Mouse (Mus musculus) hindbrain, embryonic 15.5 days (tissue): ENCODE measurements around the gene Ogfod2. TPM values are rescaled to one million over a fixed set of nuclear protein-coding genes. Genes with fewer than 3 reads are reported as not detected.

Experiments used
- ATAC-seq: fragments of 200-750 bp; cut with Nextera tagmentation; 2 replicates; pipeline ENCODE4 v1.8.0; 2017; ENCODE audit warnings: low read depth, moderate number of reproducible peaks, moderate TSS enrichment; ENCODE audit not compliant: low FRiP score
- H3K27ac ChIP-seq: fragments of 300-500 bp; sonication (generic); replicated peaks from 2 replicates; pipeline ENCODE4 v1.5.1; 2015; ENCODE audit warnings: mild to moderate bottlenecking, inconsistent platforms
- H3K27me3 ChIP-seq: fragments of 300-500 bp; sonication (generic); 2 replicates; pipeline ENCODE4 v1.6.1; 2015; ENCODE audit warnings: control low read depth, inconsistent platforms
- H3K36me3 ChIP-seq: fragments of 300-500 bp; sonication (generic); 2 replicates; pipeline ENCODE4 v1.6.1; 2015; ENCODE audit warnings: control low read depth, inconsistent platforms
- H3K4me1 ChIP-seq: fragments of 300-500 bp; sonication (generic); replicated peaks from 2 replicates; pipeline ENCODE4 v1.6.1; 2015; ENCODE audit warnings: control low read depth, inconsistent platforms
- H3K4me2 ChIP-seq: fragments of 300-500 bp; sonication (generic); 2 replicates; pipeline ENCODE4 v1.6.1; 2015; ENCODE audit warnings: moderate library complexity, mild to moderate bottlenecking, inconsistent platforms
- H3K4me3 ChIP-seq: fragments of 300-500 bp; sonication (generic); 2 replicates; pipeline ENCODE4 v1.5.1; 2015; ENCODE audit warnings: mild to moderate bottlenecking, inconsistent platforms
- H3K9ac ChIP-seq: fragments of 300-500 bp; sonication (generic); 2 replicates; pipeline ENCODE4 v1.6.1; 2015; ENCODE audit warnings: inconsistent platforms
- H3K9me3 ChIP-seq: fragments of 300-500 bp; sonication (generic); 2 replicates; pipeline ENCODE4 v1.6.1; 2016; ENCODE audit warnings: control low read depth, inconsistent platforms
- WGBS: fragments of 180-500 bp; shearing (Covaris S2); methylation state at CpG from one replicate; pipeline ENCODE4 v1.1.7; 2015; 5-methylcytosine and 5-hydroxymethylcytosine counted together
- polyA plus RNA-seq: library from polyadenylated mRNA; unstranded; fragments of >200 nt; fragmentation: Nextera tagmentation; extraction: Ambion mirVana; gene quantifications from 2 replicates; pipeline ENCODE4 v1.2.1, GENCODE M21; 2015

Ogfod2 gene
- 36.9 and 37.5 TPM in 2 replicates for polyA plus RNA-seq

- WGBS = under 1% methylated on average over 66 of the region's 66 CpGs
- peak within 1 kb of the TSS; percentile 95 for H3K27ac ChIP-seq
- no peaks in the 10 kb centered on the region for H3K27me3 ChIP-seq
- peak within 1 kb of the TSS; percentile 68 for H3K4me3 ChIP-seq
- H3K9ac ChIP-seq = peak within 1 kb of the TSS; percentile 64
- peak within 1 kb of the TSS; percentile 82 for H3K4me2 ChIP-seq
- peak; percentile 97 for ATAC-seq
- no peaks in the 10 kb centered on the region for H3K36me3 ChIP-seq
- H3K4me1 ChIP-seq = peaks cover 36% of the 10 kb centered on the region
- H3K9me3 ChIP-seq = no peaks in the 10 kb centered on the region
These were observed at the start of gene Ogfod2 for GRCm38 (mm10) chr5:124111742-124112497. Gene Ogfod2, plus strand, starts transcription at chr5:124112297.

GRCm38 (mm10) chr5:124069657-124070056 is 42.4 kb upstream of the Ogfod2 start:
- no peak for ATAC-seq
- no peaks in the 10 kb centered on the region for H3K9me3 ChIP-seq
- H3K27ac ChIP-seq = no peak overlapping the region
- H3K4me2 ChIP-seq = no peak overlapping the region
- no peaks in the 10 kb centered on the region for H3K27me3 ChIP-seq
- no peak overlapping the region for H3K4me3 ChIP-seq
- 89% methylated on average over 3 of the region's 3 CpGs for WGBS
- no peaks in the 10 kb centered on the region for H3K36me3 ChIP-seq
- peaks cover 8% of the 10 kb centered on the region for H3K4me1 ChIP-seq
- no peak overlapping the region for H3K9ac ChIP-seq

GRCm38 (mm10) chr5:124073682-124074081 is 38.4 kb upstream of the Ogfod2 start:
- peaks cover 21% of the 10 kb centered on the region for H3K4me1 ChIP-seq
- H3K4me2 ChIP-seq = no peak overlapping the region
- H3K27ac ChIP-seq = no peak overlapping the region
- WGBS = 55% methylated on average over 9 of the region's 9 CpGs
- no peak overlapping the region for H3K9ac ChIP-seq
- H3K9me3 ChIP-seq = no peaks in the 10 kb centered on the region
- ATAC-seq = no peak
- no peaks in the 10 kb centered on the region for H3K27me3 ChIP-seq
- no peak overlapping the region for H3K4me3 ChIP-seq
- H3K36me3 ChIP-seq = no peaks in the 10 kb centered on the region

GRCm38 (mm10) chr5:124074845-124075307 is 37.2 kb upstream of the Ogfod2 start:
- Histone ChIP-seq H3K9ac (no peak overlapping the region), H3K36me3 (no peaks in the 10 kb centered on the region), H3K4me1 (peaks cover 29% of the 10 kb centered on the region), H3K4me3 (no peak overlapping the region), H3K27ac (no peak overlapping the region), H3K4me2 (no peak overlapping the region), H3K9me3 (no peaks in the 10 kb centered on the region), H3K27me3 (no peaks in the 10 kb centered on the region)
- WGBS = 52% methylated on average over 10 of the region's 10 CpGs
- ATAC-seq = no peak

- no peak overlapping the region for H3K9ac ChIP-seq
- 77% methylated on average over 9 of the region's 9 CpGs for WGBS
- no peaks in the 10 kb centered on the region for H3K27me3 ChIP-seq
- no peak for ATAC-seq
- H3K4me2 ChIP-seq = no peak overlapping the region
- no peak overlapping the region for H3K27ac ChIP-seq
- no peaks in the 10 kb centered on the region for H3K9me3 ChIP-seq
- H3K4me1 ChIP-seq = peaks cover 29% of the 10 kb centered on the region
- no peaks in the 10 kb centered on the region for H3K36me3 ChIP-seq
- H3K4me3 ChIP-seq = no peak overlapping the region
These were observed 36.4 kb upstream of the Ogfod2 start for GRCm38 (mm10) chr5:124075716-124076115.

- no peaks in the 10 kb centered on the region for H3K9me3 ChIP-seq
- ATAC-seq = no peak
- H3K27me3 ChIP-seq = no peaks in the 10 kb centered on the region
- no peak overlapping the region for H3K4me2 ChIP-seq
- 54% methylated on average over 9 of the region's 9 CpGs for WGBS
- no peak overlapping the region for H3K9ac ChIP-seq
- no peak overlapping the region for H3K4me3 ChIP-seq
- no peaks in the 10 kb centered on the region for H3K36me3 ChIP-seq
- H3K27ac ChIP-seq = no peak overlapping the region
- peaks cover 29% of the 10 kb centered on the region for H3K4me1 ChIP-seq
These were observed 35.5 kb upstream of the Ogfod2 start for GRCm38 (mm10) chr5:124076559-124076958.

- Histone ChIP-seq H3K4me1 (peaks cover 29% of the 10 kb centered on the region), H3K27me3 (no peaks in the 10 kb centered on the region), H3K9me3 (no peaks in the 10 kb centered on the region), H3K36me3 (no peaks in the 10 kb centered on the region), H3K4me3 (no peak overlapping the region), H3K4me2 (no peak overlapping the region), H3K9ac (no peak overlapping the region), H3K27ac (no peak overlapping the region)
- ATAC-seq = no peak
- 86% methylated on average over 13 of the region's 13 CpGs for WGBS
These were observed 34.9 kb upstream of the Ogfod2 start for GRCm38 (mm10) chr5:124077241-124077640.

- H3K36me3 ChIP-seq = no peaks in the 10 kb centered on the region
- no peaks in the 10 kb centered on the region for H3K27me3 ChIP-seq
- no peaks in the 10 kb centered on the region for H3K9me3 ChIP-seq
- H3K4me2 ChIP-seq = 0 out of 2 replicates have a peak overlapping the region, but pooled peaks have one; percentile 10
- peaks cover 29% of the 10 kb centered on the region for H3K4me1 ChIP-seq
- ATAC-seq = no peak
- H3K4me3 ChIP-seq = no peak overlapping the region
- H3K9ac ChIP-seq = no peak overlapping the region
- H3K27ac ChIP-seq = peak overlapping the region; percentile 72; the same call in 1 of the 2 replicates
- whole genome bisulfite sequencing = 60% methylated on average over 6 of the region's 6 CpGs
These were observed 34.1 kb upstream of the Ogfod2 start for GRCm38 (mm10) chr5:124077856-124078460.

- Histone ChIP-seq H3K9me3 (no peaks in the 10 kb centered on the region), H3K27ac (peak overlapping the region; percentile 72), H3K4me1 (peaks cover 24% of the 10 kb centered on the region), H3K4me3 (no peak overlapping the region), H3K9ac (no peak overlapping the region), H3K4me2 (peak overlapping the region; percentile 28), H3K27me3 (no peaks in the 10 kb centered on the region), H3K36me3 (no peaks in the 10 kb centered on the region)
- ATAC-seq = peak; percentile 91
- 40% methylated on average over 9 of the region's 9 CpGs for WGBS
These were observed 33.2 kb upstream of the Ogfod2 start for GRCm38 (mm10) chr5:124078794-124079416.

GRCm38 (mm10) chr5:124079880-124080279 is 32.2 kb upstream of the Ogfod2 start:
- 92% methylated on average over 17 of the region's 17 CpGs for WGBS
- Histone ChIP-seq H3K9ac (no peak overlapping the region), H3K36me3 (no peaks in the 10 kb centered on the region), H3K4me3 (no peak overlapping the region), H3K27me3 (no peaks in the 10 kb centered on the region), H3K4me2 (no peak overlapping the region), H3K27ac (no peak overlapping the region), H3K9me3 (no peaks in the 10 kb centered on the region), H3K4me1 (peaks cover 23% of the 10 kb centered on the region)
- no peak for ATAC-seq

GRCm38 (mm10) chr5:124082447-124082846 is 29.6 kb upstream of the Ogfod2 start:
- ATAC-seq = no peak

More at GRCm38 (mm10) chr5:124082447-124082846, 29.6 kb upstream of the Ogfod2 start:
- Histone ChIP-seq H3K4me2 (no peak overlapping the region), H3K27ac (no peak overlapping the region), H3K9me3 (no peaks in the 10 kb centered on the region), H3K9ac (no peak overlapping the region), H3K36me3 (no peaks in the 10 kb centered on the region), H3K4me1 (peaks cover 20% of the 10 kb centered on the region), H3K27me3 (no peaks in the 10 kb centered on the region), H3K4me3 (no peak overlapping the region)
- 91% methylated on average over 10 of the region's 10 CpGs for WGBS
